ENCODE assay signal across 21 mouse cellular contexts in the genomic region with DNA sequence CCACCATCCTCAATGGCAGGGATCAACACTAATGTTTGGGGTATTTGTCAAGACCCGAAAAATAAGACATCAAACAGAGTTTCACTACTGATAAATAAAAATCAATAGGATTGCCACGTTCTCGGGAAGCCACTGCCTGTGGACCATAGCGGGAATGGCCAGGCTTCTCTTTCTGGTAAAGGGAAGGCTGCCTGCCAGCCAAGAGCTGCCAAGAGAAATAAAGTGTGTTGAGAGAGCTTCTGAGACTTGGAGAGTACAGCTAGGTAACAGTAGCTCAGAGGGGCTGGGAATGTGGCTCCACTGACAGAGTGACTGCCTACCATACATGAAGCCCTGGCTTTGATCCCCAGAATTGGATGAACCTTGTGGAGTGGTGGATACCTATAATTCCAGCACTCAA.
"Had no signal": no experiment of that assay in that cellular context is flagged by ENCODE, and none has a peak within 500 bp of the region (broad histone marks: within the 10 kb centered on the region; RNA-seq: fewer than 3 reads in every experiment).

No protein-coding gene starts in this region.

- H3K4me2 ChIP-seq: kidney, embryonic 15.5 days; liver, embryonic 12.5 days; liver, embryonic 15.5 days; lung, embryonic 15.5 days; midbrain, embryonic 13.5 days; neural tube, embryonic 13.5 days had no signal

- DNase-seq: kidney, adult 11 months; kidney, adult 8-10 months; kidney, postnatal 10 days; kidney, postnatal 36 days; layer of hippocampus, postnatal 36 days; lung, adult 18-20 months; lung, postnatal 10 days; lung, postnatal 36 days; retina, postnatal 1 day; right cerebral cortex, postnatal 25 days had no signal

- H3K4me3 ChIP-seq: kidney, embryonic 15.5 days; left cerebral cortex, adult 2 months; liver, embryonic 12.5 days; liver, embryonic 15.5 days; lung, embryonic 15.5 days; megakaryocyte, embryonic 14.5 days; midbrain, embryonic 10.5 days; midbrain, embryonic 13.5 days; myocyte; neural tube, embryonic 13.5 days had no signal

- H3K9ac ChIP-seq: kidney, embryonic 15.5 days; liver, embryonic 12.5 days; liver, embryonic 15.5 days; lung, embryonic 15.5 days; midbrain, embryonic 13.5 days; neural tube, embryonic 13.5 days had no signal

- H3K27ac ChIP-seq: kidney, embryonic 15.5 days; left cerebral cortex, adult 2 months; liver, embryonic 12.5 days; liver, embryonic 15.5 days; lung, embryonic 15.5 days; midbrain, embryonic 10.5 days; midbrain, embryonic 13.5 days; neural tube, embryonic 13.5 days had no signal

- H3K36me3 ChIP-seq: kidney, embryonic 15.5 days; liver, embryonic 12.5 days; liver, embryonic 15.5 days; lung, embryonic 15.5 days; midbrain, embryonic 10.5 days; midbrain, embryonic 13.5 days; neural tube, embryonic 13.5 days had no signal

- ATAC-seq: liver, embryonic 12.5 days; midbrain, embryonic 13.5 days; midbrain, embryonic 16.5 days had no signal

- H3K27me3 ChIP-seq: kidney, embryonic 15.5 days; liver, embryonic 12.5 days; liver, embryonic 15.5 days; lung, embryonic 15.5 days; megakaryocyte, embryonic 14.5 days; midbrain, embryonic 13.5 days; neural tube, embryonic 13.5 days had no signal

- H3K9me3 ChIP-seq: kidney, embryonic 15.5 days; liver, embryonic 12.5 days; liver, embryonic 15.5 days; lung, embryonic 15.5 days; megakaryocyte, embryonic 14.5 days; midbrain, embryonic 10.5 days; midbrain, embryonic 13.5 days; neural tube, embryonic 13.5 days had no signal
